Mouse (Mus musculus): Measurements from ENCODE around the gene Map4k2. TPM values are rescaled to one million over a fixed set of nuclear protein-coding genes. Genes with fewer than 3 reads are reported as not detected.

Gene Map4k2
- polyA plus RNA-seq, 1 experiment from 2014 or later, result 12.9 TPM

DNA sequence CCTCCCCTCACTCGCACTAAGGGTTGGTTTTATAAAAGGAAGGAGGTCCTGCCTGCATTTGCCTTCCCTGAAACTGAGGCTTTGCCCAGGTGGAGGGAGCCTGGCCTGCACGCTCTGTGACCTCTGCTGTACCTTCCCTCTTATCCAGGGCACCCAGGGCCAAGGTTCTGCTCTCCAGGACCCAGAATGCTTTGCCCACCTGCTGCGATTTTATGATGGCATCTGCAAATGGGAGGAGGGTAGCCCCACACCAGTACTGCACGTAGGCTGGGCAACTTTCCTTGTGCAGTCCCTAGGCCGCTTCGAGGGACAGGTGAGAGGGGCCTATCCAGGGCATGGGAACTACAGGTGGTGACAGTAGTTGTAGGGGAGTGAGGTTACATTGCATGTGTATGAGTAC lies 1.7 kb upstream of the Map4k2 start:
- DNase-seq (ENCODE audit: low spot score) (no peak), ATAC-seq (replicated peaks; ENCODE audit: low FRiP score) (no peak)
- H3K27me3 ChIP-seq (replicated peaks; ENCODE audit: control insufficient read depth, insufficient read depth, low read length), result no peaks in the 10 kb centered on the region
- H3K4me1 ChIP-seq (replicated peaks; ENCODE audit: control insufficient read depth, insufficient read depth, low read length), result peaks cover 48% of the 10 kb centered on the region
- no peaks in the 10 kb centered on the region for H3K9me3 ChIP-seq (ENCODE audit: control insufficient read depth, low read length)
- H3K36me3 ChIP-seq (ENCODE audit: control insufficient read depth, insufficient read depth, low read length), result peaks cover 16% of the 10 kb centered on the region
- no peak overlapping the region for H3K4me3 ChIP-seq (ENCODE audit: low read depth, low read length)
- WGBS, result 95% methylated on average over 6 of the region's 6 CpGs
- H3K9ac ChIP-seq (ENCODE audit: low read depth, low read length), result no peak overlapping the region
- H3K4me2 ChIP-seq, result no peak overlapping the region
- no peak overlapping the region for H3K27ac ChIP-seq (ENCODE audit: low read depth, low read length)

DNA sequence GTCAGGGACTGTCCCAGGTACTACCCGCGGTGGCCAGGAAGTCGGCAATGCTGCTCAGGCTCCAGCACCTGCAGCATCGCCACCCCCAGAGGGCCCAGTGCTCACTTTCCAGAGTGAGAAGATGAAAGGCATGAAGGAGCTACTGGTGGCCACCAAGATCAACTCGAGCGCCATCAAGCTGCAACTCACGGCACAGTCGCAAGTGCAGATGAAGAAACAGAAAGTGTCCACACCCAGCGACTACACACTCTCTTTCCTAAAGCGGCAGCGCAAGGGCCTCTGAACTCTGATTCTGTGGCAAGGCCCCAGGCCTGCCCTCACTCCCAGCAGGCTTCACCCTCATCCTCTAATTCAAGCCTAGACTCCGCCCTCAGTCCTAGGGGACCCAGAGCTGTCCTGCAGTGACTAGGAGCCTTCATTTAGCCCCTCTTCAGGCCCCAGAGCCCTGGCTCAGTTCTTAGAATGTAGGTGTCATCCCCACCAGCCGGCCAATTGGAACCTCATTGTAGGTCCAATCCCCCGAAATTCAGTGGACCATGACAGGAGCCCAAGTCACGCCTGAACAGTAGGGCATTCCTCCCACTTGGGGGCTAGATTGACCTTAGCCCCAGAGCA lies 938 bp upstream of the Map4k2 start:
- H3K9me3 ChIP-seq (ENCODE audit: control insufficient read depth, low read length), result no peaks in the 10 kb centered on the region
- peak overlapping the region; percentile 98 for H3K4me2 ChIP-seq
- DNase-seq (ENCODE audit: low spot score), result no peak
- H3K4me1 ChIP-seq (replicated peaks; ENCODE audit: control insufficient read depth, insufficient read depth, low read length), result peaks cover 48% of the 10 kb centered on the region
- H3K27ac ChIP-seq (ENCODE audit: low read depth, low read length), result peak overlapping the region; percentile 54
- ATAC-seq (replicated peaks; ENCODE audit: low FRiP score), result peak; percentile 10; the same call in 1 of the 2 replicates
- WGBS, result 50% methylated on average over 15 of the region's 15 CpGs
- no peaks in the 10 kb centered on the region for H3K27me3 ChIP-seq (replicated peaks; ENCODE audit: control insufficient read depth, insufficient read depth, low read length)
- H3K36me3 ChIP-seq (ENCODE audit: control insufficient read depth, insufficient read depth, low read length), result peaks cover 16% of the 10 kb centered on the region
- peak overlapping the region; percentile 82; the same call in 1 of the 2 replicates for H3K4me3 ChIP-seq (ENCODE audit: low read depth, low read length)
- peak overlapping the region; percentile 82 for H3K9ac ChIP-seq (ENCODE audit: low read depth, low read length)

DNA sequence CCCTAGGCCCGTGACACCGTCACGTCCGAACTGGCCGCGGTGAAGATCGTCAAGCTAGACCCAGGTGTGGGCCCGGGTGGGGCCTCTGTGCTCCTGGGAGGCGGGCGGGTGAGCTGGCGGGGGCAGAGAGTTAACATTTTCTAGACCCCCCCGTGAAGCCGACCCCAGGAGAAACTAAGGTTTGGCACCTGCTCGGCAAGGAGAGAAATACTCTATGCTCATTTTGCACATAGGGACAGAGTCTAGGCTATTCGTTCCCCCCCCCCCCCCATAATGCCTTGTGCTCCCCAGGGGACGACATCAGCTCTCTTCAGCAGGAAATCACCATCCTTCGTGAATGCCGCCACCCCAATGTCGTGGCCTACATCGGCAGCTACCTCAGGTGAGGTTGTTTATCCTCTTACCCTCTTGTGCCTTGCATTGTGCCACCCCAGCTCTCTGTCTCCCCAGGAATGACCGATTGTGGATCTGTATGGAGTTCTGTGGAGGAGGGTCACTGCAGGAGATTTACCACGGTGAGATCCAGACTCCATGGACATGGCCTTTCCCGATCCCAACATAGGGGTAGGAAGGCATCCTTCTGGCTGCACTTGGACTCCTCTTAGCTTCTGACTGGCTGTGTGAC lies 630 bp downstream of the Map4k2 start:
- DNase-seq (ENCODE audit: low spot score), result no peak
- Histone ChIP-seq H3K27me3 (replicated peaks; ENCODE audit: control insufficient read depth, insufficient read depth, low read length) (no peaks in the 10 kb centered on the region), H3K4me3 (ENCODE audit: low read depth, low read length) (peak overlapping the region; percentile 82), H3K4me2 (peak overlapping the region; percentile 98), H3K4me1 (replicated peaks; ENCODE audit: control insufficient read depth, insufficient read depth, low read length) (peaks cover 38% of the 10 kb centered on the region), H3K27ac (ENCODE audit: low read depth, low read length) (peak overlapping the region; percentile 77), H3K9ac (ENCODE audit: low read depth, low read length) (peak overlapping the region; percentile 82), H3K36me3 (ENCODE audit: control insufficient read depth, insufficient read depth, low read length) (peaks cover 20% of the 10 kb centered on the region), H3K9me3 (ENCODE audit: control insufficient read depth, low read length) (no peaks in the 10 kb centered on the region)
- ATAC-seq (replicated peaks; ENCODE audit: low FRiP score), result no peak; the same call in 1 of the 2 replicates
- 10% methylated on average over 23 of the region's 23 CpGs for WGBS

DNA sequence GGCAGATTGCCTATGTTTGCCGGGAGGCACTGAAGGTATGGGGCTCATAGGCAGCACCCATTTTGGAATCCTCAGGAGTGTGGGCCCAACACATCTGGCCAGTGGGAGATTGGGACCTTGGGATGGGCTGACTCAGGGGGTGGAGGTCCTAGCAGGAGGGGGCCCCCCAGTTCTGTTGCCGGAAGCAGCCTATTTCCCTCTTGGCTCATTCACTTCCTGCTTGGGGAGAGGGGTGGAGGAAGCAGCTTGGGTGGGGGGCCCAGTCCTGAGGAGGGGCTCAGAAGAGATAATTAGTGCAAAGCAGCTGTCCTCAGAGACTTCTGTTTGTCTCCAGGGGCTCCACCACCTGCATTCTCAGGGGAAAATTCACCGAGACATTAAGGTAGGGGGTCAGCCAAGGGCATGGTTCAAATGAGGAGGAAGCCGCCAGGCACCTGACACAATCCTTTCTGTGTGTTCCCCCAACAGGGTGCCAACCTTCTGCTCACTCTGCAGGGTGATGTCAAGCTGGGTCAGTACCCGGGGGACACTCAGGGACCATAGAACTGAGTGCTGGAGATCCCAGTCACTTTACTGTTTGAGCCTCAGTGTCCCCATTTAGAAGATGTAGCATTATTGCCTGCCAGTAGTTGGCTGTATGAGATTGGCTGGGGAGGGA lies 1.5 kb downstream of the Map4k2 start:
- peaks cover 34% of the 10 kb centered on the region for H3K4me1 ChIP-seq (replicated peaks; ENCODE audit: control insufficient read depth, insufficient read depth, low read length)
- no peak overlapping the region; the same call in 1 of the 2 replicates for H3K9ac ChIP-seq (ENCODE audit: low read depth, low read length)
- no peaks in the 10 kb centered on the region for H3K27me3 ChIP-seq (replicated peaks; ENCODE audit: control insufficient read depth, insufficient read depth, low read length)
- no peak for ATAC-seq (replicated peaks; ENCODE audit: low FRiP score)
- 59% methylated on average over 5 of the region's 5 CpGs for WGBS
- no peak for DNase-seq (ENCODE audit: low spot score)
- H3K4me2 ChIP-seq, result peak overlapping the region; percentile 98
- H3K27ac ChIP-seq (ENCODE audit: low read depth, low read length), result no peak overlapping the region
- H3K36me3 ChIP-seq (ENCODE audit: control insufficient read depth, insufficient read depth, low read length), result peaks cover 20% of the 10 kb centered on the region
- H3K9me3 ChIP-seq (ENCODE audit: control insufficient read depth, low read length), result no peaks in the 10 kb centered on the region
- H3K4me3 ChIP-seq (ENCODE audit: low read depth, low read length), result peak overlapping the region; percentile 82

DNA sequence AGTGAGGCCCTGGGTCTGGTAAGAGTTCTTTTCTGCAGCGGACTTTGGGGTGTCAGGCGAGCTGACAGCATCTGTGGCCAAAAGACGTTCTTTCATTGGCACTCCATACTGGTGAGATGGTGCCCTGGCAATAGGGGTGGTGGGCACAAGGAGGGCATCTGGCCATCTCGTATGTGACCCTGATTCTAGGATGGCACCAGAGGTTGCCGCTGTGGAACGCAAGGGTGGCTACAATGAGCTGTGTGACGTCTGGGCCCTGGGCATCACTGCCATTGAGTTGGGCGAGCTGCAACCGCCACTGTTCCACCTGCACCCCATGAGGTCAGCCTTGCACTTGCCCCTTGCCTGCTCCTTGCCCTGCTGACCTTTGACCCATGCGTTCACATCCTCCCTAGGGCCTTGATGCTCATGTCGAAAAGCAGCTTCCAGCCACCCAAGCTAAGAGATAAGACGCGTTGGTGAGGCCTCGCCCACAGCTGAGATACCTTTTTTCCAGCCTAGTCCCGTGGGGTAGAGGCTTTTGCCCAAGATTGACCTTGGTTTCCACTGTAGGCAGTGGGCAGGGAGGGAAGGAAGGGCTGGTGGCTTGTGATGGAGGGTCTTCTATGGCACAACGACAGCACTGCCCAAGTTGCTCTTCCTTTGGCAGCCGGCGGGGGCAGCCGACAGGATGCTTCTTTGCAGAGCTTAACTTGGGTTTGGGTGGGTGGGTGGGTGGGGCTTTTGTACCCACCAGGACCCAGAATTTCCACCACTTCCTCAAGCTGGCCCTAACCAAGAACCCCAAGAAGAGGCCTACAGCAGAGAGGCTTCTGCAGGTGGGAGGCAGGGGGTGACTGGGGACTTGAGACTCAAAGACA lies 2.4 kb downstream of the Map4k2 start:
- 73% methylated on average over 19 of the region's 19 CpGs for WGBS
- Histone ChIP-seq H3K9me3 (ENCODE audit: control insufficient read depth, low read length) (no peaks in the 10 kb centered on the region), H3K27ac (ENCODE audit: low read depth, low read length) (no peak overlapping the region), H3K4me3 (ENCODE audit: low read depth, low read length) (no peak overlapping the region), H3K9ac (ENCODE audit: low read depth, low read length) (no peak overlapping the region), H3K4me2 (peak overlapping the region; percentile 22; the same call in 1 of the 2 replicates), H3K36me3 (ENCODE audit: control insufficient read depth, insufficient read depth, low read length) (peaks cover 17% of the 10 kb centered on the region), H3K4me1 (replicated peaks; ENCODE audit: control insufficient read depth, insufficient read depth, low read length) (peaks cover 34% of the 10 kb centered on the region), H3K27me3 (replicated peaks; ENCODE audit: control insufficient read depth, insufficient read depth, low read length) (no peaks in the 10 kb centered on the region)
- ATAC-seq (replicated peaks; ENCODE audit: low FRiP score) (no peak), DNase-seq (ENCODE audit: low spot score) (no peak)

DNA sequence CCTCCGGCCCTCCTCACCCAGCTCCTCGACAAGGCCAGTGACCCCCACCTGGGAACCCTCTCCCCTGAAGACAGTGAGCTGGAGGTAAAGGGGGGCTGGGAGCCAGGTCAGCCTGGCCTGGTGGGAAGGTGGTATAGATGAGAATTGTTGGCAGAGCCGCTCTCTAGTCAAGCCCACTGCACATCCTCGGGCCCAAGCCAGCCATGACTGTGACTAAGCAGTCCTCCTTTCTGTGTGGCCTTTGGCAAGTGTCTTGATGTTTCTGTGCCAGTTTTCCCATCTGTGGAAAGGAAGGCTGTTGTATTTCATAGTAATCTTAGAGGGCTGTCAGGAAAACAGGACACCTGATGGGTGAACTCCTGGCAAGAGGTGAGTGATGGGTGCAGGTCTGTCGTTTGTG lies 3.1 kb downstream of the Map4k2 start:
- no peaks in the 10 kb centered on the region for H3K27me3 ChIP-seq (replicated peaks; ENCODE audit: control insufficient read depth, insufficient read depth, low read length)
- ATAC-seq (replicated peaks; ENCODE audit: low FRiP score), result no peak
- DNase-seq (ENCODE audit: low spot score), result no peak
- no peak overlapping the region for H3K4me3 ChIP-seq (ENCODE audit: low read depth, low read length)
- peaks cover 41% of the 10 kb centered on the region for H3K4me1 ChIP-seq (replicated peaks; ENCODE audit: control insufficient read depth, insufficient read depth, low read length)
- peaks cover 11% of the 10 kb centered on the region for H3K36me3 ChIP-seq (ENCODE audit: control insufficient read depth, insufficient read depth, low read length)
- no peaks in the 10 kb centered on the region for H3K9me3 ChIP-seq (ENCODE audit: control insufficient read depth, low read length)
- no peak overlapping the region for H3K9ac ChIP-seq (ENCODE audit: low read depth, low read length)
- WGBS, result 85% methylated on average over 5 of the region's 5 CpGs
- H3K27ac ChIP-seq (ENCODE audit: low read depth, low read length), result no peak overlapping the region
- H3K4me2 ChIP-seq, result no peak overlapping the region

DNA sequence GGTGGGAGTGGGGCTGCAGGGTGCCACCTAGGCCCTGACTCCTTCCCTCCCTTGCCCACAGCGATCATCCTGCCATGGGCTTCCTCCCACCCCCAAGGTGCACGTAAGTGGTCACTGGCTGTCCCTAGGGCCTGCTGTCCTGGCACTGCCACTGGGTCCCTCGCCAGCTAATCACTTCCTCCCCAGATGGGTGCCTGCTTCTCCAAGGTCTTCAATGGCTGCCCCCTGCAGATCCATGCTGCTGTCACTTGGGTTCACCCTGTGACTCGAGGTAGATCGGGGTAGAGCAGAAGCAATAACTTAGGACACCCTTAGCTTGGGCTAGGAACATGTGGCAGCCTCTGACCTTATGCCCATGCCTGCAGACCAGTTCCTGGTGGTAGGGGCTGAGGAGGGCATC lies 5.1 kb downstream of the Map4k2 start:
- Histone ChIP-seq H3K4me3 (ENCODE audit: low read depth, low read length) (no peak overlapping the region), H3K27ac (ENCODE audit: low read depth, low read length) (no peak overlapping the region), H3K4me2 (no peak overlapping the region), H3K4me1 (replicated peaks; ENCODE audit: control insufficient read depth, insufficient read depth, low read length) (peaks cover 35% of the 10 kb centered on the region), H3K9ac (ENCODE audit: low read depth, low read length) (no peak overlapping the region), H3K9me3 (ENCODE audit: control insufficient read depth, low read length) (no peaks in the 10 kb centered on the region), H3K36me3 (ENCODE audit: control insufficient read depth, insufficient read depth, low read length) (peaks cover 4% of the 10 kb centered on the region; the same call in 1 of the 2 replicates), H3K27me3 (replicated peaks; ENCODE audit: control insufficient read depth, insufficient read depth, low read length) (no peaks in the 10 kb centered on the region)
- ATAC-seq (replicated peaks; ENCODE audit: low FRiP score) (no peak), DNase-seq (ENCODE audit: low spot score) (no peak)
- WGBS, result 88% methylated on average over 4 of the region's 5 CpGs

DNA sequence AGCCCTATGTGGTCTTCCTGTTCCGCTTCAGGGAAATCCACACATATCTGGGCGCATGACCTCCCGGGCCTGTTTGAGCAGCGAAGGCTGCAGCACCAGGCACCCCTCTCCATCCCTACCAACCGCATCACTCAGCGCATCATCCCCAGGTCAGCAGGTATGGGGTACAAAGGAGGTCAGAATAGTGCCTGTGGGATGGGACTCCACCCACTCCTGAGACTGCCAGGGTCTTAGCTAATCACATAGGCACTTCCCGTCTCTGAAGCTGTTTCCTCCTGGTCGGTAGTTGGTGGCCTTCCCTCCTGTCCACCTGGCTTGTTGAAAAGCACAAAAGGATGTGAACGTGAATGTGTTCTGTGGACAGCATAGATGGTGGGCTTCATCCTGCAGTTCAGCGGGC lies 5.7 kb downstream of the Map4k2 start:
- no peak overlapping the region for H3K27ac ChIP-seq (ENCODE audit: low read depth, low read length)
- H3K9ac ChIP-seq (ENCODE audit: low read depth, low read length), result no peak overlapping the region
- no peak for ATAC-seq (replicated peaks; ENCODE audit: low FRiP score)
- peaks cover 6% of the 10 kb centered on the region; the same call in 1 of the 2 replicates for H3K36me3 ChIP-seq (ENCODE audit: control insufficient read depth, insufficient read depth, low read length)
- H3K9me3 ChIP-seq (ENCODE audit: control insufficient read depth, low read length), result no peaks in the 10 kb centered on the region
- no peak overlapping the region for H3K4me3 ChIP-seq (ENCODE audit: low read depth, low read length)
- DNase-seq (ENCODE audit: low spot score), result no peak
- 77% methylated on average over 10 of the region's 10 CpGs for WGBS
- no peaks in the 10 kb centered on the region for H3K27me3 ChIP-seq (replicated peaks; ENCODE audit: control insufficient read depth, insufficient read depth, low read length)
- peaks cover 31% of the 10 kb centered on the region for H3K4me1 ChIP-seq (replicated peaks; ENCODE audit: control insufficient read depth, insufficient read depth, low read length)
- H3K4me2 ChIP-seq, result no peak overlapping the region

All from liver, embryonic 11.5 days (tissue).